Mouse (Mus musculus): ENCODE results near the gene Kpnb1. TPM values are rescaled to one million over a fixed set of nuclear protein-coding genes. Genes with fewer than 3 reads are reported as not detected.

Kpnb1 gene
- polyA plus RNA-seq, 1 experiment, result 87.9 TPM

GRCm38 (mm10) chr11:97188643-97188955 is 918 bp upstream of the Kpnb1 start:
- TF ChIP-seq CTCF (IDR thresholded peaks at IDR 0.05; ENCODE audit: low read depth, low read length) (no peak), POLR2A (IDR thresholded peaks at IDR 0.05; ENCODE audit: borderline replicate concordance, low read depth, low read length) (no peak)
- peak overlapping the region; percentile 62 for H3K4me3 ChIP-seq (ENCODE audit: insufficient read depth, low read length)
- H3K4me1 ChIP-seq (ENCODE audit: control insufficient read depth, insufficient read depth, low read length), result peaks cover 12% of the 10 kb centered on the region
- H3K27ac ChIP-seq (ENCODE audit: insufficient read depth, low read depth, low read length), result peak overlapping the region; percentile 86

GRCm38 (mm10) chr11:97186947-97187763 is 526 bp downstream of the Kpnb1 start:
- H3K4me1 ChIP-seq (ENCODE audit: control insufficient read depth, insufficient read depth, low read length), result peaks cover 12% of the 10 kb centered on the region
- H3K4me3 ChIP-seq (ENCODE audit: insufficient read depth, low read length), result peak overlapping the region; percentile 87
- TF ChIP-seq CTCF (IDR thresholded peaks at IDR 0.05; ENCODE audit: low read depth, low read length) (no peak), POLR2A (IDR thresholded peaks at IDR 0.05; ENCODE audit: borderline replicate concordance, low read depth, low read length) (no peak)
- H3K27ac ChIP-seq (ENCODE audit: insufficient read depth, low read depth, low read length), result peak overlapping the region; percentile 87

GRCm38 (mm10) chr11:97185704-97186614 is 1.7 kb downstream of the Kpnb1 start:
- Histone ChIP-seq H3K4me1 (ENCODE audit: control insufficient read depth, insufficient read depth, low read length) (peaks cover 12% of the 10 kb centered on the region), H3K27ac (ENCODE audit: insufficient read depth, low read depth, low read length) (peak overlapping the region; percentile 62; the same call in 1 of the 2 replicates), H3K4me3 (ENCODE audit: insufficient read depth, low read length) (peak overlapping the region; percentile 73)
- no peak for TF ChIP-seq POLR2A (IDR thresholded peaks at IDR 0.05; ENCODE audit: borderline replicate concordance, low read depth, low read length)
- TF ChIP-seq CTCF (IDR thresholded peaks at IDR 0.05; ENCODE audit: low read depth, low read length), result no peak

- TF ChIP-seq POLR2A (IDR thresholded peaks at IDR 0.05; ENCODE audit: borderline replicate concordance, low read depth, low read length) (no peak), CTCF (IDR thresholded peaks at IDR 0.05; ENCODE audit: low read depth, low read length) (no peak)
- no peak overlapping the region for H3K4me3 ChIP-seq (ENCODE audit: insufficient read depth, low read length)
- H3K27ac ChIP-seq (ENCODE audit: insufficient read depth, low read depth, low read length), result no peak overlapping the region
- H3K4me1 ChIP-seq (ENCODE audit: control insufficient read depth, insufficient read depth, low read length), result peaks cover 14% of the 10 kb centered on the region
These were observed 2.8 kb downstream of the Kpnb1 start for GRCm38 (mm10) chr11:97184875-97185274.

DNA sequence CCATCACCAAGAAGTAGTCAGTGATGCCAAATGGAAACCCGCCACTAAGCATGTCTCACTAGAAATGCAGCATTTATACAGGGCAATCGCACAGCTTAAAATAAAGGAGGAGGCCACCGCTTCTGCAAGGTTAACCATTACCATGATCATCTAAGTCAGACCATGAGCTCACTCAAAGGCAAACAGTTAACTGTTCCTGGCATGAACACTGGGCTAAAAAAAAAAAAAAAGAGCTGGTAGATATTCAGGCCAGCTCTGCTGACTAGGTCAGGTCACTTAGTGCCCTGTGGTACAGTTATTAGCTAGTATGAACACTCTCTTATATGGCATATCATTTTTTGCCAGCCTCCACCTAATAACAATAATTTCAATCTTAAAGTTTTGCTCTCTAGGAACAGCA is 5.2 kb downstream of the Kpnb1 start:
- TF ChIP-seq CTCF (IDR thresholded peaks at IDR 0.05; ENCODE audit: low read depth, low read length) (no peak), POLR2A (IDR thresholded peaks at IDR 0.05; ENCODE audit: borderline replicate concordance, low read depth, low read length) (no peak)
- no peak overlapping the region for H3K4me3 ChIP-seq (ENCODE audit: insufficient read depth, low read length)
- H3K4me1 ChIP-seq (ENCODE audit: control insufficient read depth, insufficient read depth, low read length), result peaks cover 16% of the 10 kb centered on the region
- H3K27ac ChIP-seq (ENCODE audit: insufficient read depth, low read depth, low read length), result no peak overlapping the region

DNA sequence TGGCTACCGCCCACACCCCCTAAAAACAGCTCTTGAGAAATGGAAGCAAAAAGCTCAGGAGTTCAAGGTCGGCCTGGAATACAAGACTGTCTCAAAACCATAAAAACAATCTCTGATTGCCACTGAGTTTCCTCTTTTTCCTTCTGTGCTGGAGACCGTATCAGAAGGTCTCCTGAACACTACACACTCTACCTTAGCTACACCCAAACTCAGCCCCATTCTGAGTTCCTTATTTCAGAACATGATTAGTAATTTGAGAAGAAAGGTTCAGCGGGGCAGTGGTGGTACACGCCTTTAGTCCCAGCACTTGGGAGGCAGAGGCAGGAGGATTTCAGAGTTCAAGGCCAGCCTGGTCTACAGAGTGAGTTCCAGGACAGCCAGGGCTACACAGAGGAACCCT is 6.6 kb downstream of the Kpnb1 start:
- Histone ChIP-seq H3K4me3 (ENCODE audit: insufficient read depth, low read length) (no peak overlapping the region), H3K4me1 (ENCODE audit: control insufficient read depth, insufficient read depth, low read length) (peaks cover 16% of the 10 kb centered on the region), H3K27ac (ENCODE audit: insufficient read depth, low read depth, low read length) (no peak overlapping the region)
- TF ChIP-seq CTCF (IDR thresholded peaks at IDR 0.05; ENCODE audit: low read depth, low read length), result no peak
- no peak for TF ChIP-seq POLR2A (IDR thresholded peaks at IDR 0.05; ENCODE audit: borderline replicate concordance, low read depth, low read length)

DNA sequence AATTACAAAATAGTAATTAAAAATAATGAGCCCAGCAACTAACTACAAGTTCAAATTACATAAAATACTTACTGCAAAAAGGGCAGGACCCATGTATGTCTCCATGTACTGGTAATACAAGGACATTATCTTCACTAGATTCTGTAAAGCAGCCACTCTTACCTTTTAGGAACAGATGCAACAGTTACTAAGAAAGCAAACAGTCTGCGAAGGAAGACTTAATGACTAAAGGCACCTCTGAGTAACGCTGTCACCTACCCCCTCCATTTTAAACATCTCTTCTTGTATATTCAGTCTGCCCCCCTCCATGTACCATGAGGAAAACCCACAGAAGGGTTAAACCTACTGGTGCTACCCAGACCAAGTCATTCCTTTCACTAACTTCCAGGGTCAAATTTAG is 9.5 kb downstream of the Kpnb1 start:
- Histone ChIP-seq H3K4me1 (ENCODE audit: control insufficient read depth, insufficient read depth, low read length) (peaks cover 4% of the 10 kb centered on the region; the same call in 1 of the 2 replicates), H3K4me3 (ENCODE audit: insufficient read depth, low read length) (no peak overlapping the region), H3K27ac (ENCODE audit: insufficient read depth, low read depth, low read length) (no peak overlapping the region)
- TF ChIP-seq POLR2A (IDR thresholded peaks at IDR 0.05; ENCODE audit: borderline replicate concordance, low read depth, low read length), result no peak
- no peak for TF ChIP-seq CTCF (IDR thresholded peaks at IDR 0.05; ENCODE audit: low read depth, low read length)

GRCm38 (mm10) chr11:97176851-97177250 is 10.8 kb downstream of the Kpnb1 start:
- TF ChIP-seq POLR2A (IDR thresholded peaks at IDR 0.05; ENCODE audit: borderline replicate concordance, low read depth, low read length) (no peak), CTCF (IDR thresholded peaks at IDR 0.05; ENCODE audit: low read depth, low read length) (no peak)
- no peak overlapping the region for H3K27ac ChIP-seq (ENCODE audit: insufficient read depth, low read depth, low read length)

GRCm38 (mm10) chr11:97175499-97175898 is 12.2 kb downstream of the Kpnb1 start:
- H3K27ac ChIP-seq (ENCODE audit: insufficient read depth, low read depth, low read length), result no peak overlapping the region
- peaks cover 3% of the 10 kb centered on the region; the same call in 1 of the 2 replicates for H3K4me1 ChIP-seq (ENCODE audit: control insufficient read depth, insufficient read depth, low read length)
- no peak for TF ChIP-seq POLR2A (IDR thresholded peaks at IDR 0.05; ENCODE audit: borderline replicate concordance, low read depth, low read length)
- no peak for TF ChIP-seq CTCF (IDR thresholded peaks at IDR 0.05; ENCODE audit: low read depth, low read length)
- H3K4me3 ChIP-seq (ENCODE audit: insufficient read depth, low read length), result no peak overlapping the region

More at GRCm38 (mm10) chr11:97176851-97177250, 10.8 kb downstream of the Kpnb1 start:
- H3K4me3 ChIP-seq (ENCODE audit: insufficient read depth, low read length), result no peak overlapping the region
- peaks cover 4% of the 10 kb centered on the region; the same call in 1 of the 2 replicates for H3K4me1 ChIP-seq (ENCODE audit: control insufficient read depth, insufficient read depth, low read length)

Data from bone marrow macrophage, adult 2 months (primary cell).